Mouse (Mus musculus): ENCODE results near the gene Rho.
A peak's percentile ranks its signal among the peaks of the same experiment; 100 is the strongest.

Rho gene

GRCm38 (mm10) chr6:115978596-115978995 is 47.0 kb downstream of the Rho start:
- peak in 1 of 2 experiments; percentile 23 for DNase-seq

DNA sequence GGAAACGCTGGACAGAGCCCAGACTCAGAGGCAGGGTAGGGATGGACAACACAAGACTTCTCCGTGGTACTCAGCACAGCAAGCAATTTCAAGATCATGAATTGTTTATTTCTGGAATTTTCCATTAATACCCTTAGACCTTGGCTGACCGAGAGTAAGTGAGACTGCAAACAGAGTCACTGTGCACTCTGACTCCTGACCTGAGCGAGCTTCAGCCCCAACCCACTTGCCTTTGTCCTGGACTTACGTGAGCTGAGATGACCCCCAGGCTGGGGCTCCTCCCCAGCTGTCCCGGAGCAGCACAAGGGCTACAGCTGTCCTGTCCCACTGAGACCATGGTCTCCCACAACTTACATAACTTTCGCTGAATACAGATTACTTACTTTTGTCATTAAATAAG is 51.3 kb downstream of the Rho start:
- no peak for DNase-seq

DNA sequence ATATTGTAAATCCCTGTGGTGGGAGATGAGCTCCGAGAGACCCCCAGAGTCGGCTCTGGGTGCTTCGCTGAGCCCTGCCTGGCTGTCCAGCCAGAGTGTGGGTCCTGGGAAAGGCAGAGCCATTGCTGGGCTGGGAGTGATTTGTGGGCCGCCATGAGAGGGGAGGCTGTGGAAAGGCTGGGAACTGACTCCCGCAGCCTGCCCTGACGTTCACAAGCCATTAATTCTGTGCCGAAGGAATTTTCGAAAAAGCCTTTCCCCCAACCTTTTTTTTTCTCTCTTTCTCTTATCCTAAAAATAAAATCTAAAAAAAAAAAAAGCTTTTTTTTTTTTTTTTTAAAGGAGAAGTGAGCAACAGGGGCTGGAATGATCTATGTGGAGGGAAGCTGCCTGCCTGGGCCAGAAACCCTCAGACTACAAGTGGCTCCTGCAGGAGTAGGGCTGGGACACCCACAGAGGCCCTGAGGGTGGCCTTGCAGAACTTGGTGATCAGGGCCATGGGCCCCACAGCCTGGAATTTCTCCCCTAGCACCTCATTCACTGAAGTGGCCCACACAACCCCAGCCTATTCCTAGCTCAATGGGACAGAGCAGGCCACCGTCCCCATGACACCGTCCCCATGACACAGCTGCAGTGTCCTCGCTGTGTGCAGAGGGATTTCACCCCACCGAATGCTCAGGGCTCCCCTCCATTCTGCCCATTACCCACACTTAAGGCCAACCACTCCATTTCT is 51.9 kb downstream of the Rho start:
- no peak for DNase-seq

DNA sequence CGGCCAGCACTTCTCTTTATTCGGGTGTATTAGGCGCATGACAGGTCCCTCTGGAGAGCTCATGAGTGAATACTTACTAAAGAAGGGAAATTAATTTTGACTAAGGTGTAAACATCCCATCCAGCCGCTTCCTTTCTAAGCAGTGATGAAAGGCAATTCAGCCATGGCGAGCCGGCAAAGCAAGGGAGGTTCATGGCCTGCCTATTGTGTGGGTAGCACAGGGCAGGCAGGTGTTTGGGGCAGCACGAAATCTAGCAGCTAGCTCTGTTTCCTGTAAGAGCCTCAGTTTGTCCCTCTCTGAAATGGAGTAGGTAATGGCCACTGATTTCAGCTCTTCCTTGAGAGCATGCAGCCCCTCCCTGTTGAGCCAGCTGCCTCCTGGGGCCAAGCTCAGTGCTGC is 53.0 kb downstream of the Rho start:
- no peak for DNase-seq

DNA sequence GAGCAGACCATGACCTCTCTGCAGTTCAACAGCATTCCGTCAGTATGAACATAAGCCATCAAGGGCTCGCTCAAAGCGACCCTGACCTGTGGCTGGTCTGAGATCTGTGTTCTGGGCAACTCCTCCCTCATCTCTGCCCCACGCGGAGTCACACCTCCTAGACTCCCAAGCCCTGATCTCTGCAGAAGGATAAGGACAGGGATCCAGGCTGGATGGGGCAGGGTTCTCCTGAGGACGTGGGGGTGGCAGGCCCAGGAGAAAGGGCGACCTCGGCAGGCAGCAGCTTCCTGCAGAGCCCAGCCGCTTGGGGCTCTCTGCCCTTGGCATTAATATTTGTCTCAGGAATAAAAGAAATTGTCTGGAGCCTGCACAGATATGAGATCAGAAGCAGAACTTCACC is 54.1 kb downstream of the Rho start:
- DNase-seq: no peak

- DNase-seq: peak in 1 of 2 experiments; percentile 11
Measured at GRCm38 (mm10) chr6:115986472-115987095, 55.0 kb downstream of the Rho start.

DNA sequence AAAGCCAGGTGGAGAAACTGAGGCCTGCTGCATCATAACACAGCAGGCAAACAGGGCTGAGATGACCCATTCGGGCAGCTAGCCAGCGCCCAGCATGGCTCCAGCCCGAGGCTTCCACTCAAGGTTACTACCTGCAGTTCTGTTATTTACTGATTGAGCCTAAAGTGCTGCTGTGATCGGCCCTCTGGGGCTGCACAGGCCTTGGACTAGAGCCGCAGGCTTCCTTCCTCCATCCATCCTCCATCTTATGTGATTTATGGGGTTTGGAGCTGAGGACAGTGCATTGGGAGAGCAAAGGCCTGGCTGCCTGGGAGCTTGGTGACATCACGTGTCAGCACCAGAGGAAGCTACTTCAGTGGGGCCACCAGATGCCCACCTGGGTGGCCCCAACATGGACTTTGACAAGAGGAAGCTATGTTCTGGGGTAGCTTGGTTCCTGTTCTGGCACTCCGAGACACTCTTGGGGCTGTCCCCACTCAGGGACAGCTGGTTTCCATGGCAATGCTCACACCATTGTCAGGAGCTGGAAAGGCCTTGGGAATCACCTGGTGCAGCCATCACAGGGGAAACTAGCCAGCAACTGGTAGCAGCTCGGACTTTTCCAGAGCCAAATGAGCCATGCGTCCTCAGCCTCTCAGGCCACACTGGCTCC is 55.7 kb downstream of the Rho start:
- DNase-seq: peak; percentile 40

GRCm38 (mm10) chr6:115989032-115989431 is 57.5 kb downstream of the Rho start:
- peak; percentile 45 to 58 for DNase-seq

GRCm38 (mm10) chr6:115989607-115990006 is 58.1 kb downstream of the Rho start:
- peak; percentile 39 to 47 for DNase-seq

All from B cell, adult 2 months (primary cell).